Mouse (Mus musculus): Measurements from ENCODE around the gene Ing4. TPM values are rescaled to one million over a fixed set of nuclear protein-coding genes. Genes with fewer than 3 reads are reported as not detected.

Gene Ing4
- polyA plus RNA-seq, 1 experiment from 2014 or later: 129 TPM

GRCm38 (mm10) chr6:125095391-125096278 lies 56.1 kb downstream of the Ing4 start, which contains the start of gene Chd4:
TSS of gene Chd4 (plus strand) at chr6:125095981.
- WGBS: 3% methylated on average over 34 of the region's 45 CpGs

GRCm38 (mm10) chr6:125096279-125096596 lies 56.7 kb downstream of the Ing4 start:
- ATAC-seq (ENCODE audit: low FRiP score): peak; percentile 22; the same call in 1 of the 2 replicates
- under 1% methylated on average over 15 of the region's 32 CpGs for WGBS
- no peaks in the 10 kb centered on the region for H3K9me3 ChIP-seq (replicated peaks)
- H3K9ac ChIP-seq (replicated peaks): peak overlapping the region; percentile 89
- H3K27ac ChIP-seq (replicated peaks): peak overlapping the region; percentile 94
- peaks cover 13% of the 10 kb centered on the region for H3K36me3 ChIP-seq
- peaks cover 42% of the 10 kb centered on the region for H3K4me1 ChIP-seq
- peak overlapping the region; percentile 89 for H3K4me3 ChIP-seq (replicated peaks)
- no peaks in the 10 kb centered on the region for H3K27me3 ChIP-seq (replicated peaks)
- H3K4me2 ChIP-seq: peak overlapping the region; percentile 88

More at GRCm38 (mm10) chr6:125095391-125096278, 56.1 kb downstream of the Ing4 start, which contains the start of gene Chd4:
- peak; percentile 84 for ATAC-seq (ENCODE audit: low FRiP score)
- H3K27me3 ChIP-seq (replicated peaks): no peaks in the 10 kb centered on the region
- peaks cover 44% of the 10 kb centered on the region for H3K4me1 ChIP-seq
- peak within 1 kb of the TSS; percentile 89 for H3K4me3 ChIP-seq (replicated peaks)
- H3K9ac ChIP-seq (replicated peaks): peak within 1 kb of the TSS; percentile 89
- no peaks in the 10 kb centered on the region for H3K9me3 ChIP-seq (replicated peaks)
- H3K27ac ChIP-seq (replicated peaks): peak within 1 kb of the TSS; percentile 94
- H3K36me3 ChIP-seq: peaks cover 7% of the 10 kb centered on the region
- peak within 1 kb of the TSS; percentile 88 for H3K4me2 ChIP-seq

GRCm38 (mm10) chr6:125096597-125097345 lies 57.2 kb downstream of the Ing4 start:
- Histone ChIP-seq H3K9ac (replicated peaks) (peak overlapping the region; percentile 89), H3K4me1 (peaks cover 42% of the 10 kb centered on the region), H3K4me2 (peak overlapping the region; percentile 88), H3K36me3 (peaks cover 18% of the 10 kb centered on the region), H3K27ac (replicated peaks) (peak overlapping the region; percentile 94), H3K4me3 (replicated peaks) (peak overlapping the region; percentile 89), H3K9me3 (replicated peaks) (no peaks in the 10 kb centered on the region), H3K27me3 (replicated peaks) (no peaks in the 10 kb centered on the region)
- WGBS: 1% methylated on average over 41 of the region's 44 CpGs
- ATAC-seq (ENCODE audit: low FRiP score): peak; percentile 46

- peak overlapping the region; percentile 89 for H3K9ac ChIP-seq (replicated peaks)
- no peaks in the 10 kb centered on the region for H3K9me3 ChIP-seq (replicated peaks)
- H3K27ac ChIP-seq (replicated peaks): peak overlapping the region; percentile 94
- H3K4me3 ChIP-seq (replicated peaks): peak overlapping the region; percentile 89
- H3K4me2 ChIP-seq: peak overlapping the region; percentile 88
- WGBS: 1% methylated on average over 12 of the region's 12 CpGs
- ATAC-seq (ENCODE audit: low FRiP score): peak; percentile 4; the same call in 1 of the 2 replicates
- peaks cover 42% of the 10 kb centered on the region for H3K4me1 ChIP-seq
- H3K36me3 ChIP-seq: peaks cover 23% of the 10 kb centered on the region
- no peaks in the 10 kb centered on the region for H3K27me3 ChIP-seq (replicated peaks)
Measured at GRCm38 (mm10) chr6:125097346-125097689, 57.8 kb downstream of the Ing4 start.

- no peak overlapping the region for H3K27ac ChIP-seq (replicated peaks)
- H3K4me2 ChIP-seq: peak overlapping the region; percentile 88
- no peaks in the 10 kb centered on the region for H3K27me3 ChIP-seq (replicated peaks)
- peak overlapping the region; percentile 89 for H3K4me3 ChIP-seq (replicated peaks)
- peaks cover 42% of the 10 kb centered on the region for H3K4me1 ChIP-seq
- ATAC-seq (ENCODE audit: low FRiP score): no peak
- H3K9me3 ChIP-seq (replicated peaks): no peaks in the 10 kb centered on the region
- WGBS: 54% methylated on average over 8 of the region's 8 CpGs
- peaks cover 30% of the 10 kb centered on the region for H3K36me3 ChIP-seq
- H3K9ac ChIP-seq (replicated peaks): peak overlapping the region; percentile 89
Measured at GRCm38 (mm10) chr6:125097951-125098350, 58.4 kb downstream of the Ing4 start.

- 0 out of 2 replicates have a peak overlapping the region, but pooled peaks have one; percentile 6 for H3K27ac ChIP-seq (replicated peaks)
Measured at GRCm38 (mm10) chr6:125098513-125098912, 59.0 kb downstream of the Ing4 start.

More at GRCm38 (mm10) chr6:125098513-125098912, 59.0 kb downstream of the Ing4 start:
- 55% methylated on average over 3 of the region's 3 CpGs for WGBS
- Histone ChIP-seq H3K36me3 (peaks cover 34% of the 10 kb centered on the region), H3K9ac (replicated peaks) (peak overlapping the region; percentile 89; the same call in 1 of the 2 replicates), H3K9me3 (replicated peaks) (no peaks in the 10 kb centered on the region), H3K4me3 (replicated peaks) (peak overlapping the region; percentile 89), H3K27me3 (replicated peaks) (no peaks in the 10 kb centered on the region), H3K4me1 (peaks cover 42% of the 10 kb centered on the region), H3K4me2 (peak overlapping the region; percentile 88)
- ATAC-seq (ENCODE audit: low FRiP score): no peak

Small RNA genes within 50 kb of the gene (microRNA-seq; reads per million reads assigned to microRNA genes)
- gene Mir7045: not detected

Other genes starting within 250 kb of the Ing4 start
- 7.9 and 9.2 TPM in 2 replicates for gene Spsb2, start 231.1 kb upstream of the Ing4 start, polyA plus RNA-seq (2015; fragmentation: Nextera tagmentation; extraction: Ambion mirVana)
- gene Tpi1, start 225.5 kb upstream of the Ing4 start, polyA plus RNA-seq (2015; fragmentation: Nextera tagmentation; extraction: Ambion mirVana): 481 and 545 TPM in 2 replicates
- gene Usp5, start 210.3 kb upstream of the Ing4 start, polyA plus RNA-seq (2015; fragmentation: Nextera tagmentation; extraction: Ambion mirVana): 190 and 199 TPM in 2 replicates
- gene Cdca3, start 210.2 kb upstream of the Ing4 start, polyA plus RNA-seq (2015; fragmentation: Nextera tagmentation; extraction: Ambion mirVana): 23.7 and 52.8 TPM in 2 replicates
- 0.69 and 0.70 TPM in 2 replicates for gene Gnb3, start 199.5 kb upstream of the Ing4 start, polyA plus RNA-seq (2015; fragmentation: Nextera tagmentation; extraction: Ambion mirVana)
- 22.2 and 24.0 TPM in 2 replicates for gene P3h3, start 182.0 kb upstream of the Ing4 start, polyA plus RNA-seq (2015; fragmentation: Nextera tagmentation; extraction: Ambion mirVana)
- gene Gpr162, start 175.8 kb upstream of the Ing4 start, polyA plus RNA-seq (2015; fragmentation: Nextera tagmentation; extraction: Ambion mirVana): 28.9 and 33.8 TPM in 2 replicates
- gene Cd4, start 151.5 kb upstream of the Ing4 start, polyA plus RNA-seq (2015; fragmentation: Nextera tagmentation; extraction: Ambion mirVana): 0.17 and 0.61 TPM in 2 replicates
- gene Lag3, start 128.1 kb upstream of the Ing4 start, polyA plus RNA-seq (2015; fragmentation: Nextera tagmentation; extraction: Ambion mirVana): 3.2 and 3.5 TPM in 2 replicates
- gene Ptms, start 119.7 kb upstream of the Ing4 start, polyA plus RNA-seq (2015; fragmentation: Nextera tagmentation; extraction: Ambion mirVana): 637 and 745 TPM in 2 replicates
- gene Mlf2, start 108.4 kb upstream of the Ing4 start, polyA plus RNA-seq (2015; fragmentation: Nextera tagmentation; extraction: Ambion mirVana): 543 and 603 TPM in 2 replicates
- 95.4 and 112 TPM in 2 replicates for gene Cops7a, start 74.2 kb upstream of the Ing4 start, polyA plus RNA-seq (2015; fragmentation: Nextera tagmentation; extraction: Ambion mirVana)
- gene Pianp, start 43.1 kb upstream of the Ing4 start, polyA plus RNA-seq (2015; fragmentation: Nextera tagmentation; extraction: Ambion mirVana): 59.4 and 72.4 TPM in 2 replicates
- gene Zfp384, start 30.6 kb upstream of the Ing4 start, polyA plus RNA-seq (2015; fragmentation: Nextera tagmentation; extraction: Ambion mirVana): 18.5 and 19.5 TPM in 2 replicates
- gene Acrbp, start 9.9 kb downstream of the Ing4 start, polyA plus RNA-seq (2015; fragmentation: Nextera tagmentation; extraction: Ambion mirVana): 17.3 and 21.5 TPM in 2 replicates
- 1.0 and 1.2 TPM in 2 replicates for gene Lpar5, start 28.2 kb downstream of the Ing4 start, polyA plus RNA-seq (2015; fragmentation: Nextera tagmentation; extraction: Ambion mirVana)
- 87.5 and 93.9 TPM in 2 replicates for gene Chd4, start 56.2 kb downstream of the Ing4 start, polyA plus RNA-seq (2015; fragmentation: Nextera tagmentation; extraction: Ambion mirVana)
- 47.8 and 58.0 TPM in 2 replicates for gene Nop2, start 92.1 kb downstream of the Ing4 start, polyA plus RNA-seq (2015; fragmentation: Nextera tagmentation; extraction: Ambion mirVana)
- 20.1 and 24.6 TPM in 2 replicates for gene Iffo1, start 105.5 kb downstream of the Ing4 start, polyA plus RNA-seq (2015; fragmentation: Nextera tagmentation; extraction: Ambion mirVana)
- 1,563 and 1,690 TPM in 2 replicates for gene Gapdh, start 126.7 kb downstream of the Ing4 start, polyA plus RNA-seq (2015; fragmentation: Nextera tagmentation; extraction: Ambion mirVana)
- gene Ncapd2, start 151.9 kb downstream of the Ing4 start, polyA plus RNA-seq (2015; fragmentation: Nextera tagmentation; extraction: Ambion mirVana): 38.2 and 56.6 TPM in 2 replicates
- gene Mrpl51, start 152.0 kb downstream of the Ing4 start, polyA plus RNA-seq (2015; fragmentation: Nextera tagmentation; extraction: Ambion mirVana): 156 and 167 TPM in 2 replicates
- 53.8 and 57.4 TPM in 2 replicates for gene Vamp1, start 175.8 kb downstream of the Ing4 start, polyA plus RNA-seq (2015; fragmentation: Nextera tagmentation; extraction: Ambion mirVana)
- gene Tapbpl, start 192.1 kb downstream of the Ing4 start, polyA plus RNA-seq (2015; fragmentation: Nextera tagmentation; extraction: Ambion mirVana): 7.1 and 11.9 TPM in 2 replicates
- 2.0 and 12.9 TPM in 2 replicates for gene Cd27, start 197.2 kb downstream of the Ing4 start, polyA plus RNA-seq (2015; fragmentation: Nextera tagmentation; extraction: Ambion mirVana)
- not detected in 2 replicates for gene Tuba3a, start 246.3 kb downstream of the Ing4 start, polyA plus RNA-seq (2015; fragmentation: Nextera tagmentation; extraction: Ambion mirVana)

All from neural tube, embryonic 15.5 days (tissue).